Mouse (Mus musculus): ENCODE data around the gene Eral1. TPM values are rescaled to one million over a fixed set of nuclear protein-coding genes. Genes with fewer than 3 reads are reported as not detected.
A peak's percentile ranks its signal among the peaks of the same experiment; 100 is the strongest.
"Not testable (repeated sequence)": the region's sequence is repeated elsewhere in the genome, so short reads cannot be mapped to it uniquely, and the experiment has no call there.

Gene Eral1
- polyA plus RNA-seq, 2 experiments, result 9.8 to 14.9 TPM

- TF ChIP-seq EP300 (IDR thresholded peaks at IDR 0.05; ENCODE audit: low read depth) (no peak), CTCF (IDR thresholded peaks at IDR 0.05; ENCODE audit: low read depth) (no peak)
- no peak for DNase-seq (ENCODE audit: low read depth in 3 of 3, low spot score in 3 of 3)
- WGBS (ENCODE audit: insufficient replicate concordance), result 77% methylated on average over 5 of the region's 5 CpGs
- H3K4me1 ChIP-seq (replicated peaks; ENCODE audit: control insufficient read depth in 2 of 2, insufficient read depth in 2 of 2, low read length in 1 of 2), result 0 out of 4 replicates have a peak, but pooled peaks cover 0 to 4% of the 10 kb centered on the region in 2 experiments
- H3K36me3 ChIP-seq (replicated peaks; ENCODE audit: control insufficient read depth, insufficient read depth, low read depth), result peaks cover 2% of the 10 kb centered on the region; the same call in 1 of the 2 replicates
- H3K27ac ChIP-seq, result no peak overlapping the region
- H3K9me3 ChIP-seq (ENCODE audit: control insufficient read depth, low read length), result no peaks in the 10 kb centered on the region
- H3K9ac ChIP-seq (replicated peaks), result no peak overlapping the region
- no peaks in the 10 kb centered on the region for H3K27me3 ChIP-seq (ENCODE audit: control insufficient read depth, insufficient read depth, low read length)
- no peak overlapping the region for H3K4me3 ChIP-seq (ENCODE audit: insufficient read depth in 1 of 2, low read depth in 2 of 2, low read length in 2 of 2)
- ATAC-seq (ENCODE audit: insufficient read depth), result no peak
- no peak overlapping the region for H3K4me2 ChIP-seq (ENCODE audit: low read depth)
These were observed 35.4 kb downstream of the Eral1 start for GRCm38 (mm10) chr11:78044758-78045251.

- H3K9ac ChIP-seq (replicated peaks); H3K36me3 ChIP-seq (replicated peaks; ENCODE audit: control insufficient read depth, insufficient read depth, low read depth); H3K4me2 ChIP-seq (ENCODE audit: low read depth); H3K4me3 ChIP-seq (ENCODE audit: insufficient read depth in 1 of 2, low read depth in 2 of 2, low read length in 2 of 2); DNase-seq (ENCODE audit: low read depth in 3 of 3, low spot score in 3 of 3); ATAC-seq (ENCODE audit: insufficient read depth); H3K27me3 ChIP-seq (ENCODE audit: control insufficient read depth, insufficient read depth, low read length); H3K27ac ChIP-seq; H3K9me3 ChIP-seq (ENCODE audit: control insufficient read depth, low read length): not testable (repeated sequence)
- peak; percentile 13; the same call in 1 of the 2 replicates for TF ChIP-seq CTCF (IDR thresholded peaks at IDR 0.05; ENCODE audit: low read depth)
- 84% methylated on average over 4 of the region's 4 CpGs for WGBS (ENCODE audit: insufficient replicate concordance)
- peaks cover 7 to 10% of the 10 kb centered on the region in 2 experiments; a peak in 3 of 4 replicates for H3K4me1 ChIP-seq (replicated peaks; ENCODE audit: control insufficient read depth in 2 of 2, insufficient read depth in 2 of 2, low read length in 1 of 2)
These were observed 37.8 kb downstream of the Eral1 start for GRCm38 (mm10) chr11:78042290-78042870.

- DNase-seq (ENCODE audit: low read depth in 3 of 3, low spot score in 3 of 3) (no peak), ATAC-seq (ENCODE audit: insufficient read depth) (no peak)
- H3K4me3 ChIP-seq (ENCODE audit: insufficient read depth in 1 of 2, low read depth in 2 of 2, low read length in 2 of 2), result no peak overlapping the region
- H3K36me3 ChIP-seq (replicated peaks; ENCODE audit: control insufficient read depth, insufficient read depth, low read depth), result peaks cover 9% of the 10 kb centered on the region
- H3K4me2 ChIP-seq (ENCODE audit: low read depth), result no peak overlapping the region
- peaks cover 11 to 14% of the 10 kb centered on the region in 2 experiments; a peak in 3 of 4 replicates for H3K4me1 ChIP-seq (replicated peaks; ENCODE audit: control insufficient read depth in 2 of 2, insufficient read depth in 2 of 2, low read length in 1 of 2)
- no peaks in the 10 kb centered on the region for H3K9me3 ChIP-seq (ENCODE audit: control insufficient read depth, low read length)
- H3K27ac ChIP-seq, result no peak overlapping the region
- WGBS (ENCODE audit: insufficient replicate concordance), result 56% methylated on average over 2 of the region's 2 CpGs
- peak; percentile 32; the same call in 1 of the 2 replicates for TF ChIP-seq CTCF (IDR thresholded peaks at IDR 0.05; ENCODE audit: low read depth)
- no peak for TF ChIP-seq EP300 (IDR thresholded peaks at IDR 0.05; ENCODE audit: low read depth)
- H3K27me3 ChIP-seq (ENCODE audit: control insufficient read depth, insufficient read depth, low read length), result no peaks in the 10 kb centered on the region
- no peak overlapping the region for H3K9ac ChIP-seq (replicated peaks)
These were observed 39.3 kb downstream of the Eral1 start for GRCm38 (mm10) chr11:78040878-78041277.

- 2% methylated on average over 48 of the region's 55 CpGs for WGBS (ENCODE audit: insufficient replicate concordance)
These were observed 42.1 kb downstream of the Eral1 start, which contains the start of gene Flot2 for GRCm38 (mm10) chr11:78037831-78038752. Gene Flot2, plus strand, starts transcription at chr11:78037931.

More at GRCm38 (mm10) chr11:78037831-78038752, 42.1 kb downstream of the Eral1 start, which contains the start of gene Flot2:
- Histone ChIP-seq H3K4me1 (replicated peaks; ENCODE audit: control insufficient read depth in 2 of 2, insufficient read depth in 2 of 2, low read length in 1 of 2) (peaks cover 12 to 15% of the 10 kb centered on the region in 2 experiments), H3K9ac (replicated peaks) (peak within 1 kb of the TSS; percentile 72), H3K27me3 (ENCODE audit: control insufficient read depth, insufficient read depth, low read length) (no peaks in the 10 kb centered on the region), H3K27ac (peak within 1 kb of the TSS; percentile 62), H3K36me3 (replicated peaks; ENCODE audit: control insufficient read depth, insufficient read depth, low read depth) (peaks cover 20% of the 10 kb centered on the region), H3K4me2 (ENCODE audit: low read depth) (peak within 1 kb of the TSS; percentile 78), H3K4me3 (ENCODE audit: insufficient read depth in 1 of 2, low read depth in 2 of 2, low read length in 2 of 2) (peak within 1 kb of the TSS; percentile 67 to 79), H3K9me3 (ENCODE audit: control insufficient read depth, low read length) (no peaks in the 10 kb centered on the region)
- peak; percentile 81 for ATAC-seq (ENCODE audit: insufficient read depth)
- DNase-seq (ENCODE audit: low read depth in 3 of 3, low spot score in 3 of 3), result peak in 2 of 3 experiments; percentile 42 to 45
- TF ChIP-seq CTCF (IDR thresholded peaks at IDR 0.05; ENCODE audit: low read depth) (no peak), EP300 (IDR thresholded peaks at IDR 0.05; ENCODE audit: low read depth) (no peak)
